Mouse (Mus musculus): Measurements from ENCODE around the gene Phf13. TPM values are rescaled to one million over a fixed set of nuclear protein-coding genes. Genes with fewer than 3 reads are reported as not detected.

Gene Phf13
- total RNA-seq, 2 experiments from 2014 or later = 11.3 to 16.5 TPM

DNA sequence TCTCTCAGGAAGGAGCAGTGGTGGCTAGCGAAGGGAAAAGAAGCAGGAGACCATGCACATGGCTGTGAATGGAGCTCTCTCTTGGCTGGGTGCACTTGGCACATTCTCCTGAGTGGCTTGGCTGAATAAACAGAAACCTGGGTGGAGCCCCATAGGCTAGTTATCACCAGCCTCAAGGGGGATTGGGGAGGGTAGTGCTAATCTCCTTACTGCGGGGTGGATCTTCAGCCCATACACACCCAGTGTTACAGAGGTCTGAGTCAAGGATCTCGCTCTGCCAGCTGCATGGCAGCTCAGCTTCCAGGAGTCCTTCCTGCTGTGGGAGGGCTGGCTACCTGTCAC lies 35.6 kb downstream of the Phf13 start:
- DNase-seq (ENCODE audit: low spot score in 2 of 2) = no peak
- intact Hi-C loops (cut with DNase I) = no loop called here

DNA sequence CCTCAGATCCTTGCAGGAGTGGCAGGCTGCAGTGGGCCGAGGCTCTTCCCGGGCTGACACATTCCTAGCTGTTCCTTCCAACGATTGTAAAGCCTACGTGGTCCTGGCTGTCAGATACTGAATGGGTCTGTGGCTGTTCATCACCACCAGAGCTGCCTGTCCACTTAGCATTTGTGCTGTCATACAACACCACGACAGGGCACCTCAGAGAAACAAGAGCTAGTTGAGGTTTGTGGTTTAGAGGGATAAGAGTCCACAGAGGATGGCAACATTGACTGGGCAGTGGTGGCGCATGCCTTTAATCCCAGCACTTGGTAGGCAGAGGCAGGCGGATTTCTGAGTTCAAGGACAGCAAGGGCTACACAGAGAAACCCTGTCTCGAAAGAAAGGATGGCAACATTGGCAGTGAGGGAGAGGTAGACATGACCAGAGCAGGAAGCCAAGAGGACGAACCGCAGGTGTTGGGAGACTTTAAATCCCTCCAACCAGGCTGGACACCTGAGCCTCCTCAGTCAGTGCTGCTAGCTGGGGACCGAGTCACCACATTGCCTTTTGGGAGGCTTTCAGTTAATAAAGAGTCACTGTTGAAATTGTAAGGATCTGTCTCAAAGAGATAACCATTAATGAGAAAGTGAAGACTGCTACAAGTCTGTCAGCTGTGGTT lies 36.1 kb downstream of the Phf13 start:
- no peak for DNase-seq (ENCODE audit: low spot score in 2 of 2)
- intact Hi-C loops (cut with DNase I) = no loop called here

DNA sequence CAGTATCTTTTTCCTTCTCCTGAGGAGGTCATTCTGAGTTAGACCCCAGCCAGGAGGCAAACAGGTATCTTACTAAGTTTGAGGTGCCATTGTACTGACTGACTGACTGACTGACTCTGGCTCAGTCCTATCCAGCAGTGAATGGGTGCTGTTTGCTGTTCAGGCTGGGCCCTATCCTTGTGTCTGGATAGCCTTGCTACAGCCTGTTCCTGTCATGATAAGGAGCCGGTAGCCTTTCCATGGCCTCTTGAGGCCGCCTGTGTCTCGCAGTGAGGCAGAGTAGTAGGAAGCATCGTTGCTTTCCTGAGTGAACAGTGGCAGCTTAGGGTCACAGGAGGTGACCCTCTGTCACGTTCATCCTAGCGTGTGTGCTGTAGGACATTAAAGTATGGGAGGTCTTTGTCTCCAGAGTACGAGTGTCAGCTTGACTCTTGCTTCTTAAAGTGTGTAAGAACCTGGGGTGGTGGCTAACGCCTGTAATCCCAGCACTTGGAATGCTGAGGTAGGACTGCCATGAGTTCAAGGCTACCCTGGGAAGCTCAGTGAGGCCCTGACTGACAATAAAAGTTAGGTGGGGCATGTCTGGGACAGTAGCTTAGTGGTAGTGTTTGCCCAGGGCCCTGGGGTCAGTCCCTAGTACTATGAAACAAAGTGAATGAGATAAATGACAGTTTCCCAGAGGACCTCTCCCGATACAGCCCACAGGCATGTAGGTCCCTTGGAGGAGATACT lies 38.3 kb downstream of the Phf13 start:
- intact Hi-C loops (cut with DNase I) = no loop called here
- DNase-seq (ENCODE audit: low spot score in 2 of 2) = no peak

DNA sequence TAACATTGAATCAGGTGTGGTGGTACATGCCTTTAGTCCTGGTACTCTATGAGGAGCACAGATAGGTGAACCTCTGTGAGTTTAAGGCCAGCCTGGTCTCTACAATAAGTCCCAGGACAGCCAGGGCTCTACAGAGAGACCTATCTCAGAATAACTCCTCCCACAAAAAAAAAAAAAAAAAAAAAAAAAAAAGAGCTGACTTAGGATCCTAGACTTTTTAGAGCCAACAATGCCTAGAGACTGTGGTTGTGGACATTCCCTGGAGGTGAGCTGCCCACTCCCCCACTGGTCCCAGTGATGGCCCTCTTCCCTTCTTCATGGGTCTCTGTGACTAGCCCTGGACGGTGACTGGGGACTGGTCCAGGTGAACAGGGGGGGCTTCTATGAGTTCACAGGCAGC lies 40.3 kb downstream of the Phf13 start:
- intact Hi-C loops (cut with DNase I) = no loop called here
- no peak for DNase-seq (ENCODE audit: low spot score in 2 of 2)

DNA sequence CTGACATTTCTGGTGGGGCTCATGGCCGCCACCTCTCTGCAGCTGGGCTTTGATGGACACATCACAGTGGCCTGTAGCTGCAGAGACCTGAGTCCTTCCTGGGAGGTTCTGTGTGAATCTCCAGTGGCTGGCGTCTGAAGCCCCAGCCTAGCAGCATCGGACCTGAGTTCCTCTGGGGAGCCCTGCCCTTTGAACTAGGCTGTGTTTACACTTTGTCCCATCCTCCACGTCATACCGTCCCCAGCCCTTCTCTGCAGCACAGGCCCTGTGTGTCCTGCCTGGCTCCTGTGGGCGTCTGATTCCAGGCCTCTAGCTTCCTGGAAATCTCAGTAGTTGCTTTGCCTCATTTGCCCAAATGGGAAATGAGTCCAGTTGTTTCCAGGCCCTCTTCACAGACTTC lies 42.8 kb downstream of the Phf13 start:
- no peak for DNase-seq (ENCODE audit: low spot score in 2 of 2)
- intact Hi-C loops (cut with DNase I) = no loop called here

DNA sequence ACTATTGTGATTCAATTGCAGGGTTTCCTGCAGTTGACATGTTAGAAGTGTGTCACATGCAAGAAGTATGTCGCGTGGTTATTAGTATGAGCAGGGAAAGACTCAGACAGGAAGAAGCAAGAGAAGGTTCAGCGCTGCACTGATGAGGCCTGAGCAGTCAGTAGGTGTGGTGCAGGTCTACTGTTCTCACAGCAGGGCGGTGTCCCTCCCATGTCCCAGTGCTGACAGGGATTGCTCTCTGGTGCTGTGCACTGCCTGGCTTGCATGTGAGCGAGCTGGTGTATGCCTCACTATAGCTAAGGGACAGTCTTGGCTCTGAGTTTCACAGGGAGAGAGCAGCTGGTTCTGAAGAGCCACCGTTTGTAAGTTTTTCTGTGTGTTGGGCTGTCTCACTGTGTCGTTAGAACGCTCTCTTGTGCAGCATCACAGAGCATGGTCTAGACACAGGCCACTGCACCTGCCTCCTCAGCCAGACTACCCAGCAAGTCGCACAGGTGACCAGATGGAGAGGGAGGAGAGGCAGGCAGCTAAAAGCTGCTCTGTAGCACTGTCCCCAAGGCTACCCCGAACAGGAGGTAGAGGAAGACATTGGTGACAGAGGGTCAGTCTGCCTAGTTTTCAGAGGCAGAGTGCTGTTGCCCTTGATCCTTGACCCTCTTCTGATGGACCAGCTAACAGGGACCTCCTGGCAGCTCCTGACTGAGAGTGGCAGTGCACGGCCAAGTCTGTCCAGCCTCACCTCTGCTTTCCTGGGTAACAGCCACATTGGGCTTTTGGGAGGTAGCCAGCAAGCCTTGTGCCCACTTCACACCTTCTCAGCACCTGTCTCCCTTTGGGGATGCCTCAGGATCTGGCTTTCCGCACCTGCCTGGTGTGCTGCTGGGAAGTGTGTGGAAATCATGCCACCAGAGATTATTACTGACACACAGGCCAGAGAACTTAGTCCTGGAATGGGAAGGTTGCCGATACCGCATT lies 47.3 kb downstream of the Phf13 start:
- intact Hi-C loops (cut with DNase I) = no loop called here
- DNase-seq (ENCODE audit: low spot score in 2 of 2) = no peak

DNA sequence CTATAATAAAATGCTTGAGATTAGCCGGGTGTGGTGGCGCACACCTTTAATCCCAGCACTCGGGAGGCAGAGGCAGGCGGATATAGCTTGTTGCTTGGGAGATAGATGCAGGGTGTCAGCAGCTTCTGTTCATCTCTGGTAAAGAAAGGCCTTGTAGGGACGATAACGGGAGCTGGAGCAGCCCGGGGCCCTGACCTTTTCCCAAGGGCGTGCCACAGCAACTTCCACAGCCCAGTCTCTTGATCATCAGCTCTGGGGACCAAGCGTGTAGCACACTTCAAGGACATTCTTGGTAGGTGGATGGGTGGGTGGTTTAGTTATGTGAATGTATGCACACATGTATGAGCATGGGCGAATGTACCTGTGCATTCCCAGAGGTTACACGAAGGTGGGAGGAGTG lies 49.8 kb downstream of the Phf13 start:
- intact Hi-C loops (cut with DNase I) = no loop called here
- DNase-seq (ENCODE audit: low spot score in 2 of 2) = no peak

Other genes starting within 250 kb of the Phf13 start
- 100 to 1,000 TPM; 207 to 216 TPM for gene Camta1, start 134.4 kb downstream of the Phf13 start, total RNA-seq (2021)
- gene Dnajc11, start 62.6 kb downstream of the Phf13 start, total RNA-seq (2021) = 10 to 100 TPM; 66.0 to 69.2 TPM
- gene Thap3, start 7.3 kb downstream of the Phf13 start, total RNA-seq (2021) = 10 to 100 TPM; 15.2 to 21.8 TPM
- gene Klhl21, start 12.5 kb upstream of the Phf13 start, total RNA-seq (2021) = 10 to 100 TPM; 14.4 to 18.0 TPM
- 10 to 100 TPM; 10.3 to 13.3 TPM for gene Zbtb48, start 31.4 kb upstream of the Phf13 start, total RNA-seq (2021)
- gene Tas1r1, start 42.3 kb upstream of the Phf13 start, total RNA-seq (2021) = under 1 TPM; 0.64 to 0.75 TPM
- gene Nol9, start 43.1 kb upstream of the Phf13 start, total RNA-seq (2021) = 10 to 100 TPM; 17.1 to 19.3 TPM
- gene Plekhg5, start 76.2 kb upstream of the Phf13 start, total RNA-seq (2021) = 10 to 100 TPM; 82.5 to 84.4 TPM
- 10 to 100 TPM in 1 of 2 experiments, 1 to 10 TPM in 1; 8.7 to 10.1 TPM for gene Tnfrsf25, start 119.7 kb upstream of the Phf13 start, total RNA-seq (2021)
- 1 to 10 TPM; 1.4 to 2.0 TPM for gene Espn, start 156.1 kb upstream of the Phf13 start, total RNA-seq (2021)
- gene Hes2, start 162.6 kb upstream of the Phf13 start, total RNA-seq (2021) = not detected
- 100 to 1,000 TPM; 295 to 323 TPM for gene Acot7, start 181.9 kb upstream of the Phf13 start, total RNA-seq (2021)